Mouse (Mus musculus): ENCODE results near the gene Mettl26. TPM values are rescaled to one million over a fixed set of nuclear protein-coding genes. Genes with fewer than 3 reads are reported as not detected.

Gene Mettl26
- total RNA-seq, 2 experiments from 2014 or later: 39.0 to 39.9 TPM

GRCm38 (mm10) chr17:25913877-25914275 lies 39.0 kb downstream of the Mettl26 start:
- no peak for DNase-seq (ENCODE audit: low spot score in 2 of 2)

GRCm38 (mm10) chr17:25914295-25914694 lies 39.4 kb downstream of the Mettl26 start:
- Histone ChIP-seq H3K4me3 (no peak overlapping the region; the same call in 1 of the 2 replicates), H3K27ac (peak overlapping the region; percentile 86)
- no peak for TF ChIP-seq CTCF (conservative IDR thresholded peaks at IDR 0.05)
- DNase-seq (ENCODE audit: low spot score in 2 of 2): no peak

More at GRCm38 (mm10) chr17:25913877-25914275, 39.0 kb downstream of the Mettl26 start:
- no peak for TF ChIP-seq CTCF (conservative IDR thresholded peaks at IDR 0.05)
- H3K27ac ChIP-seq: peak overlapping the region; percentile 86
- H3K4me3 ChIP-seq: peak overlapping the region; percentile 10; the same call in 1 of the 2 replicates

GRCm38 (mm10) chr17:25916931-25917647 lies 42.2 kb downstream of the Mettl26 start:
- peak overlapping the region; percentile 83 for H3K27ac ChIP-seq
- no peak for DNase-seq (ENCODE audit: low spot score in 2 of 2)
- peak overlapping the region; percentile 86; the same call in 1 of the 2 replicates for H3K4me3 ChIP-seq
- TF ChIP-seq CTCF (conservative IDR thresholded peaks at IDR 0.05): no peak

GRCm38 (mm10) chr17:25918037-25918750 lies 43.3 kb downstream of the Mettl26 start:
- DNase-seq (ENCODE audit: low spot score in 2 of 2): no peak
- Histone ChIP-seq H3K27ac (peak overlapping the region; percentile 83), H3K4me3 (peak overlapping the region; percentile 86)
- TF ChIP-seq CTCF (conservative IDR thresholded peaks at IDR 0.05): no peak

- peak in 1 of 2 experiments; percentile 37 for DNase-seq (ENCODE audit: low spot score in 2 of 2)
- TF ChIP-seq CTCF (conservative IDR thresholded peaks at IDR 0.05): no peak
These were observed 44.4 kb downstream of the Mettl26 start, which contains the start of gene Rab40c for GRCm38 (mm10) chr17:25919144-25919785. TSS of gene Rab40c (minus strand) at chr17:25919727.

GRCm38 (mm10) chr17:25919786-25920642 lies 45.1 kb downstream of the Mettl26 start:
- TF ChIP-seq CTCF (conservative IDR thresholded peaks at IDR 0.05): no peak

More at GRCm38 (mm10) chr17:25919144-25919785, 44.4 kb downstream of the Mettl26 start, which contains the start of gene Rab40c:
- Histone ChIP-seq H3K27ac (peak within 1 kb of the TSS; percentile 92), H3K4me3 (peak within 1 kb of the TSS; percentile 86)

GRCm38 (mm10) chr17:25922120-25922519 lies 47.2 kb downstream of the Mettl26 start:
- peak overlapping the region; percentile 65 for H3K27ac ChIP-seq
- TF ChIP-seq CTCF (conservative IDR thresholded peaks at IDR 0.05): no peak
- no peak overlapping the region for H3K4me3 ChIP-seq
- DNase-seq (ENCODE audit: low spot score in 2 of 2): no peak

More at GRCm38 (mm10) chr17:25919786-25920642, 45.1 kb downstream of the Mettl26 start:
- H3K27ac ChIP-seq: peak overlapping the region; percentile 92
- H3K4me3 ChIP-seq: peak overlapping the region; percentile 52
- peak; percentile 100 for DNase-seq (ENCODE audit: low spot score in 2 of 2)

- peak; percentile 43 to 59 for DNase-seq (ENCODE audit: low spot score in 2 of 2)
- H3K4me3 ChIP-seq: no peak overlapping the region
- H3K27ac ChIP-seq: peak overlapping the region; percentile 86
- no peak for TF ChIP-seq CTCF (conservative IDR thresholded peaks at IDR 0.05)
These were observed 50.5 kb downstream of the Mettl26 start for GRCm38 (mm10) chr17:25925348-25925747.

Small RNAs within 50 kb of the gene (microRNA-seq; reads per million reads assigned to microRNA genes)
- 1.8 to 3.2 reads per million in 2 experiments for gene Mir3082

Other genes starting within 250 kb of the Mettl26 start
- 100 to 1,000 TPM; 106 to 122 TPM for gene Gng13, start 157.9 kb upstream of the Mettl26 start, total RNA-seq (2021)
- gene Chtf18, start 147.7 kb upstream of the Mettl26 start, total RNA-seq (2021): 1 to 10 TPM; 1.2 to 1.8 TPM
- gene Rpusd1, start 147.4 kb upstream of the Mettl26 start, total RNA-seq (2021): 10 to 100 TPM; 54.5 to 56.9 TPM
- gene Mslnl, start 139.0 kb upstream of the Mettl26 start, total RNA-seq (2021): not detected
- gene Msln, start 120.7 kb upstream of the Mettl26 start, total RNA-seq (2021): under 1 TPM; 0.51 to 0.69 TPM
- gene Narfl, start 101.3 kb upstream of the Mettl26 start, total RNA-seq (2021): 10 to 100 TPM; 37.4 to 39.8 TPM
- gene Haghl, start 89.4 kb upstream of the Mettl26 start, total RNA-seq (2021): 100 to 1,000 TPM; 116 to 117 TPM
- gene Ccdc78, start 88.5 kb upstream of the Mettl26 start, total RNA-seq (2021): under 1 TPM; 0.49 to 0.51 TPM
- 10 to 100 TPM; 83.0 to 89.3 TPM for gene Fam173a, start 82.2 kb upstream of the Mettl26 start, total RNA-seq (2021)
- gene AC134908.4, start 79.4 kb upstream of the Mettl26 start, total RNA-seq (2021): 1 to 10 TPM; 1.4 to 1.9 TPM
- 10 to 100 TPM; 76.9 to 80.3 TPM for gene Metrn, start 77.9 kb upstream of the Mettl26 start, total RNA-seq (2021)
- 100 to 1,000 TPM; 680 to 699 TPM for gene Fbxl16, start 66.0 kb upstream of the Mettl26 start, total RNA-seq (2021)
- gene Wdr24, start 51.4 kb upstream of the Mettl26 start, total RNA-seq (2021): 10 to 100 TPM; 27.9 to 28.9 TPM
- gene Jmjd8, start 46.2 kb upstream of the Mettl26 start, total RNA-seq (2021): 10 to 100 TPM; 58.0 to 61.1 TPM
- 100 to 1,000 TPM; 164 to 175 TPM for gene Stub1, start 41.7 kb upstream of the Mettl26 start, total RNA-seq (2021)
- gene Rhbdl1, start 37.8 kb upstream of the Mettl26 start, total RNA-seq (2021): 10 to 100 TPM; 43.0 to 44.8 TPM
- gene Gm20683, start 33.3 kb upstream of the Mettl26 start, total RNA-seq (2021): 10 to 100 TPM; 30.0 to 33.9 TPM
- 100 to 1,000 TPM in 1 of 2 experiments, 10 to 100 TPM in 1; 95.9 to 107 TPM for gene Rhot2, start 30.2 kb upstream of the Mettl26 start, total RNA-seq (2021)
- gene Wdr90, start 13.6 kb upstream of the Mettl26 start, total RNA-seq (2021): 10 to 100 TPM; 21.7 to 24.6 TPM
- 10 to 100 TPM; 20.9 to 21.6 TPM for gene Mcrip2, start 6.3 kb upstream of the Mettl26 start, total RNA-seq (2021)
- 1 to 10 TPM; 1.7 to 2.8 TPM for gene Wfikkn1, start 5.8 kb downstream of the Mettl26 start, total RNA-seq (2021)
- gene Rab40c, start 44.7 kb downstream of the Mettl26 start, total RNA-seq (2021): 10 to 100 TPM; 50.1 to 51.1 TPM
- gene Pigq, start 69.9 kb downstream of the Mettl26 start, total RNA-seq (2021): 100 to 1,000 TPM; 120 TPM
- 1 to 10 TPM; 1.3 to 1.5 TPM for gene Nhlrc4, start 69.9 kb downstream of the Mettl26 start, total RNA-seq (2021)
- under 1 TPM; 0.41 to 0.64 TPM for gene A930017K11Rik, start 77.5 kb downstream of the Mettl26 start, total RNA-seq (2021)
- gene Capn15, start 110.7 kb downstream of the Mettl26 start, total RNA-seq (2021): 10 to 100 TPM; 53.6 to 58.8 TPM
- 100 to 1,000 TPM; 108 to 115 TPM for gene Rab11fip3, start 194.5 kb downstream of the Mettl26 start, total RNA-seq (2021)
- gene Decr2, start 215.3 kb downstream of the Mettl26 start, total RNA-seq (2021): 10 to 100 TPM; 26.7 to 28.9 TPM
- 1 to 10 TPM; 5.7 to 6.7 TPM for gene Nme4, start 220.5 kb downstream of the Mettl26 start, total RNA-seq (2021)
- 10 to 100 TPM; 14.1 to 14.2 TPM for gene Tmem8, start 238.2 kb downstream of the Mettl26 start, total RNA-seq (2021)
- gene Mrpl28, start 248.4 kb downstream of the Mettl26 start, total RNA-seq (2021): 10 to 100 TPM; 59.7 to 63.9 TPM